Mouse (Mus musculus) small intestine, adult 2 months (tissue): ENCODE measurements around the gene Ppp1r1c.

Experiments used
- CTCF ChIP-seq: fragments of 200-500 bp; IDR thresholded peaks from 2 replicates; pipeline ENCODE4 v1.5.1; 2012; ENCODE audit warnings: low read depth, mild to moderate bottlenecking, control low read depth, inconsistent platforms, low read length, moderate library complexity, mixed read lengths; ENCODE audit not compliant: insufficient replicate concordance, insufficient read length; ENCODE audit errors: extremely low read depth
- POLR2A ChIP-seq: fragments of 200-500 bp; IDR thresholded peaks from 2 replicates; pipeline ENCODE4 v1.6.1; 2012; ENCODE audit warnings: low read depth, mild to moderate bottlenecking, control low read depth, inconsistent platforms, low read length, moderate library complexity

- TF ChIP-seq CTCF (no peak), POLR2A (no peak)
These were observed 16.7 kb upstream of the Ppp1r1c start for GRCm38 (mm10) chr2:79690838-79691237.
